In genomic region chr2:29639377-29639776, GRCm38 (mm10) we compare ENCODE assay signal across 14 mouse cellular contexts. TPM values are rescaled to one million over a fixed set of nuclear protein-coding genes. Genes with fewer than 3 reads are reported as not detected.
DNase-seq lines count a peak whose midpoint lies in the region; ATAC-seq and TF ChIP-seq lines count a peak whose summit lies in the region.
"Had no signal": no experiment of that assay in that cellular context is flagged by ENCODE, and none has a peak within 500 bp of the region (broad histone marks: within the 10 kb centered on the region; RNA-seq: fewer than 3 reads in every experiment).

No protein-coding gene starts in this region.

- WGBS in kidney, embryonic 15.5 days: 59% methylated on average over 1 of the region's 1 CpGs
- WGBS in heart, embryonic 12.5 days: 82% methylated on average over 1 of the region's 1 CpGs
- WGBS in liver, postnatal 0 days (ENCODE audit: insufficient replicate concordance): 65% methylated on average over 1 of the region's 1 CpGs
- WGBS in hindbrain, embryonic 13.5 days: 80% methylated on average over 1 of the region's 1 CpGs

- TF ChIP-seq CTCF in liver, postnatal 0 days (IDR thresholded peaks at IDR 0.05; ENCODE audit: low read depth): no peak

- 0 out of 2 replicates have a peak, but pooled peaks have one; percentile 33 for ATAC-seq in kidney, embryonic 15.5 days (replicated peaks; ENCODE audit: low FRiP score)
- peak; percentile 54 for ATAC-seq in heart, embryonic 12.5 days (ENCODE audit: insufficient number of reproducible peaks, low FRiP score)
- ATAC-seq in liver, postnatal 0 days: peak; percentile 41; the same call in 1 of the 2 replicates
- no peak for ATAC-seq in hindbrain, embryonic 13.5 days (ENCODE audit: low FRiP score)
- ATAC-seq: intestine, embryonic 15.5 days had no signal

- no peak overlapping the region for H3K4me3 ChIP-seq in kidney, embryonic 15.5 days (replicated peaks)
- no peak overlapping the region for H3K4me3 ChIP-seq in heart, embryonic 12.5 days
- H3K4me3 ChIP-seq in liver, postnatal 0 days (ENCODE audit: low read depth, low read length): no peak overlapping the region
- H3K4me3 ChIP-seq in hindbrain, embryonic 13.5 days: no peak overlapping the region
- H3K4me3 ChIP-seq: intestine, embryonic 15.5 days; stomach, embryonic 15.5 days had no signal

- no peak overlapping the region for H3K4me2 ChIP-seq in kidney, embryonic 15.5 days
- H3K4me2 ChIP-seq in heart, embryonic 12.5 days: no peak overlapping the region
- H3K4me2 ChIP-seq in liver, postnatal 0 days (ENCODE audit: low read depth, low read length): no peak overlapping the region
- no peak overlapping the region for H3K4me2 ChIP-seq in hindbrain, embryonic 13.5 days
- H3K4me2 ChIP-seq: intestine, embryonic 15.5 days; stomach, embryonic 15.5 days had no signal

- no peak for TF ChIP-seq EP300 in liver, postnatal 0 days (IDR thresholded peaks at IDR 0.05; ENCODE audit: low read depth)

- H3K27ac ChIP-seq in kidney, embryonic 15.5 days: peak overlapping the region; percentile 64
- peak overlapping the region; percentile 15; the same call in 1 of the 2 replicates for H3K27ac ChIP-seq in heart, embryonic 12.5 days (ENCODE audit: poor library complexity, severe bottlenecking)
- H3K27ac ChIP-seq in liver, postnatal 0 days (ENCODE audit: low read depth): peak overlapping the region; percentile 40; the same call in 1 of the 2 replicates
- no peak overlapping the region for H3K27ac ChIP-seq in hindbrain, embryonic 13.5 days
- H3K27ac ChIP-seq: intestine, embryonic 15.5 days; stomach, embryonic 15.5 days had no signal

- H3K9me3 ChIP-seq in kidney, embryonic 15.5 days (replicated peaks): no peaks in the 10 kb centered on the region
- H3K9me3 ChIP-seq in heart, embryonic 12.5 days (replicated peaks): no peaks in the 10 kb centered on the region
- H3K9me3 ChIP-seq in liver, postnatal 0 days (ENCODE audit: low read length): no peaks in the 10 kb centered on the region
- no peaks in the 10 kb centered on the region for H3K9me3 ChIP-seq in hindbrain, embryonic 13.5 days
- H3K9me3 ChIP-seq: intestine, embryonic 15.5 days; stomach, embryonic 15.5 days had no signal

- H3K9ac ChIP-seq in kidney, embryonic 15.5 days: no peak overlapping the region
- no peak overlapping the region for H3K9ac ChIP-seq in heart, embryonic 12.5 days
- H3K9ac ChIP-seq in liver, postnatal 0 days (replicated peaks): no peak overlapping the region
- no peak overlapping the region for H3K9ac ChIP-seq in hindbrain, embryonic 13.5 days
- H3K9ac ChIP-seq: intestine, embryonic 15.5 days; stomach, embryonic 15.5 days had no signal

- DNase-seq in kidney, postnatal 4 days: no peak
- DNase-seq in ZHBTc4 (ENCODE audit: low read depth, low spot score): peak; percentile 26
- peak; percentile 12 for DNase-seq in liver, postnatal 0 days
- DNase-seq in ovary, postnatal 36 days (ENCODE audit: low spot score): no peak
- no peak for DNase-seq in gastrocnemius, postnatal 4 days (ENCODE audit: low spot score in 2 of 2)
- DNase-seq: adrenal gland, adult 2 months; cerebellum, postnatal 14 days; right cerebral cortex, postnatal 14 days; thymus, postnatal 4 days had no signal

- no peaks in the 10 kb centered on the region for H3K36me3 ChIP-seq in kidney, embryonic 15.5 days
- H3K36me3 ChIP-seq in heart, embryonic 12.5 days: no peaks in the 10 kb centered on the region
- H3K36me3 ChIP-seq in liver, postnatal 0 days (replicated peaks; ENCODE audit: insufficient read depth, low read length): no peaks in the 10 kb centered on the region
- H3K36me3 ChIP-seq in hindbrain, embryonic 13.5 days: no peaks in the 10 kb centered on the region
- H3K36me3 ChIP-seq: intestine, embryonic 15.5 days; stomach, embryonic 15.5 days had no signal

- H3K27me3 ChIP-seq in kidney, embryonic 15.5 days: no peaks in the 10 kb centered on the region
- H3K27me3 ChIP-seq in heart, embryonic 12.5 days (replicated peaks): no peaks in the 10 kb centered on the region
- H3K27me3 ChIP-seq in liver, postnatal 0 days (ENCODE audit: insufficient read depth, low read length): no peaks in the 10 kb centered on the region
- H3K27me3 ChIP-seq in hindbrain, embryonic 13.5 days: no peaks in the 10 kb centered on the region
- H3K27me3 ChIP-seq: intestine, embryonic 15.5 days; stomach, embryonic 15.5 days had no signal

- H3K4me1 ChIP-seq in kidney, embryonic 15.5 days: peaks cover 40% of the 10 kb centered on the region
- peaks cover 55% of the 10 kb centered on the region for H3K4me1 ChIP-seq in heart, embryonic 12.5 days (replicated peaks)
- peaks cover 10% of the 10 kb centered on the region for H3K4me1 ChIP-seq in liver, postnatal 0 days (ENCODE audit: insufficient read depth)
- H3K4me1 ChIP-seq in hindbrain, embryonic 13.5 days (replicated peaks): peaks cover 36% of the 10 kb centered on the region
- H3K4me1 ChIP-seq: intestine, embryonic 15.5 days had no signal

RNA-seq across cellular contexts. Expression of gene Rapgef1, which starts 19.9 kb away (rescaled TPM):
- 12.4 and 13.8 TPM in 2 replicates for polyA plus RNA-seq in kidney, embryonic 15.5 days (2015; fragmentation: Nextera tagmentation; extraction: Ambion mirVana)
- 13.2 and 14.5 TPM in 2 replicates for polyA plus RNA-seq in heart, embryonic 12.5 days (2016; fragmentation: Nextera tagmentation; extraction: Ambion mirVana)
- 4.8 and 5.1 TPM in 2 replicates for polyA plus RNA-seq in liver, postnatal 0 days (2015; fragmentation: Nextera tagmentation; extraction: Ambion mirVana)
- polyA plus RNA-seq in hindbrain, embryonic 13.5 days (2015; fragmentation: Nextera tagmentation; extraction: Ambion mirVana): 14.3 and 16.1 TPM in 2 replicates
- 100 to 1,000 TPM; 110 to 121 TPM for total RNA-seq in gastrocnemius, postnatal 4 days (2021)

Comparison
In these comparisons a context has a peak if more than half of its experiments do, and no peak if none do; other contexts are left out.
1. DNase-seq: peak in ZHBTc4 (single experiment) and liver, postnatal 0 days (single experiment); none in kidney, postnatal 4 days (0 of 2), ovary, postnatal 36 days (single experiment) and gastrocnemius, postnatal 4 days (0 of 2).